In the genomic region with DNA sequence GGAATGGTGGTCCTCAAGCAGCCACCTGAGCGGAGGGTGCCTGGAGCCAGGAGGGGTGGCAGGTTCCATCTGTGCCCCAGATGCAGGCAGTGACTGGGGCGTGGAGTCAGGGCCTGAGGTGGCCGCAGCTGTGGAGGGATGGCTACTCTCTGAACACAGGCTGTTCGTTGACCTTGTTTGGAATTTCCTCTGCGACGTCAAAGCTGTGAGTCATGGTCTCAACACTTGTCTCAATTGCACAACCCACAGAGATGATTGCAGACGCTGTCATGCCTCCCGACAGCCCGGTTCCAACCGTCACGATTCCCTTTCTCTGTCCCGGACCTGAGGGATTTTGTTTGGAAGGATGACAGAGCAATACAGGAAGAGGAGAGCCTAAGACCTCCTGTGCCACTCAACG, we compare ENCODE assay signal across 8 mouse cellular contexts. TPM values are rescaled to one million over a fixed set of nuclear protein-coding genes. Genes with fewer than 3 reads are reported as not detected.
DNase-seq lines count a peak whose midpoint lies in the region; ATAC-seq and TF ChIP-seq lines count a peak whose summit lies in the region.

No protein-coding gene starts in this region.

- DNase-seq in left cerebral cortex, adult 18-20 months (ENCODE audit: low spot score in 2 of 2): peak; percentile 17 to 36
- DNase-seq in left cerebral cortex, adult 11 months (ENCODE audit: low spot score): no peak
- DNase-seq in brain, adult 2 months (ENCODE audit: low read depth, low spot score): peak; percentile 74
- DNase-seq in liver, postnatal 0 days: peak; percentile 66
- DNase-seq in urinary bladder, postnatal 36 days (ENCODE audit: low spot score in 2 of 2): peak; percentile 58 to 75
- DNase-seq in spleen, postnatal 4 days (ENCODE audit: low spot score in 2 of 2): no peak

- no peaks in the 10 kb centered on the region for H3K9me3 ChIP-seq in heart, embryonic 13.5 days
- no peaks in the 10 kb centered on the region for H3K9me3 ChIP-seq in liver, postnatal 0 days (ENCODE audit: low read length)
- no peaks in the 10 kb centered on the region for H3K9me3 ChIP-seq in forebrain, embryonic 13.5 days (replicated peaks)

- H3K4me2 ChIP-seq in heart, embryonic 13.5 days: peak overlapping the region; percentile 42
- H3K4me2 ChIP-seq in liver, postnatal 0 days (ENCODE audit: low read depth, low read length): peak overlapping the region; percentile 36; the same call in 1 of the 2 replicates
- H3K4me2 ChIP-seq in forebrain, embryonic 13.5 days: no peak overlapping the region

- TF ChIP-seq CTCF in liver, postnatal 0 days (IDR thresholded peaks at IDR 0.05; ENCODE audit: low read depth): no peak

- peaks cover 41% of the 10 kb centered on the region for H3K4me1 ChIP-seq in heart, embryonic 13.5 days
- peaks cover 7% of the 10 kb centered on the region for H3K4me1 ChIP-seq in liver, postnatal 0 days (ENCODE audit: insufficient read depth)
- no peaks in the 10 kb centered on the region for H3K4me1 ChIP-seq in forebrain, embryonic 13.5 days

- peak overlapping the region; percentile 15; the same call in 1 of the 2 replicates for H3K4me3 ChIP-seq in heart, embryonic 13.5 days
- H3K4me3 ChIP-seq in liver, postnatal 0 days (ENCODE audit: low read depth, low read length): no peak overlapping the region
- no peak overlapping the region for H3K4me3 ChIP-seq in forebrain, embryonic 13.5 days

- no peaks in the 10 kb centered on the region for H3K36me3 ChIP-seq in heart, embryonic 13.5 days
- no peaks in the 10 kb centered on the region for H3K36me3 ChIP-seq in liver, postnatal 0 days (replicated peaks; ENCODE audit: insufficient read depth, low read length)
- H3K36me3 ChIP-seq in forebrain, embryonic 13.5 days (ENCODE audit: poor library complexity, severe bottlenecking): no peaks in the 10 kb centered on the region

- 0 out of 2 replicates have a peak, but pooled peaks have one; percentile 29 for ATAC-seq in heart, embryonic 13.5 days (ENCODE audit: extremely low read depth, insufficient number of reproducible peaks, low FRiP score, low TSS enrichment)
- peak; percentile 91 for ATAC-seq in liver, postnatal 0 days
- ATAC-seq in forebrain, embryonic 13.5 days: no peak

- H3K27me3 ChIP-seq in heart, embryonic 13.5 days (replicated peaks): no peaks in the 10 kb centered on the region
- 0 out of 2 replicates have a peak, but pooled peaks cover 6% of the 10 kb centered on the region for H3K27me3 ChIP-seq in liver, postnatal 0 days (ENCODE audit: insufficient read depth, low read length)
- no peaks in the 10 kb centered on the region for H3K27me3 ChIP-seq in forebrain, embryonic 13.5 days

- 21% methylated on average over 13 of the region's 13 CpGs for WGBS in heart, embryonic 13.5 days
- WGBS in liver, postnatal 0 days (ENCODE audit: insufficient replicate concordance): 16% methylated on average over 13 of the region's 13 CpGs
- 75% methylated on average over 13 of the region's 13 CpGs for WGBS in forebrain, embryonic 13.5 days

- peak overlapping the region; percentile 6; the same call in 1 of the 2 replicates for H3K9ac ChIP-seq in heart, embryonic 13.5 days
- H3K9ac ChIP-seq in liver, postnatal 0 days (replicated peaks): no peak overlapping the region
- no peak overlapping the region for H3K9ac ChIP-seq in forebrain, embryonic 13.5 days

- H3K27ac ChIP-seq in heart, embryonic 13.5 days (replicated peaks): 0 out of 2 replicates have a peak overlapping the region, but pooled peaks have one; percentile 40
- no peak overlapping the region; the same call in 1 of the 2 replicates for H3K27ac ChIP-seq in liver, postnatal 0 days (ENCODE audit: low read depth)
- no peak overlapping the region for H3K27ac ChIP-seq in forebrain, embryonic 13.5 days

- TF ChIP-seq EP300 in liver, postnatal 0 days (IDR thresholded peaks at IDR 0.05; ENCODE audit: low read depth): peak; percentile 49; the same call in 1 of the 2 replicates

RNA-seq across cellular contexts. Expression of a gene that starts 26.3 kb away (rescaled TPM):
- total RNA-seq in left cerebral cortex, adult 18-20 months (2021): 10 to 100 TPM; 34.9 to 43.2 TPM
- polyA plus RNA-seq in heart, embryonic 13.5 days (2015; fragmentation: Nextera tagmentation; extraction: Ambion mirVana): 288 and 305 TPM in 2 replicates
- polyA plus RNA-seq in liver, postnatal 0 days (2015; fragmentation: Nextera tagmentation; extraction: Ambion mirVana): 77.3 and 79.1 TPM in 2 replicates
- polyA plus RNA-seq in forebrain, embryonic 13.5 days (2015; fragmentation: Nextera tagmentation; extraction: Ambion mirVana): 90.9 and 119 TPM in 2 replicates

RNA-seq across cellular contexts. Expression of a gene that starts 55.2 kb away (rescaled TPM):
- under 1 TPM; 0.30 to 0.40 TPM for total RNA-seq in left cerebral cortex, adult 18-20 months (2021)
- 6.2 and 6.6 TPM in 2 replicates for polyA plus RNA-seq in heart, embryonic 13.5 days (2015; fragmentation: Nextera tagmentation; extraction: Ambion mirVana)
- polyA plus RNA-seq in liver, postnatal 0 days (2015; fragmentation: Nextera tagmentation; extraction: Ambion mirVana): 48.6 and 50.2 TPM in 2 replicates
- polyA plus RNA-seq in forebrain, embryonic 13.5 days (2015; fragmentation: Nextera tagmentation; extraction: Ambion mirVana): 9.7 and 11.3 TPM in 2 replicates

Comparison
In these comparisons a context has a peak if more than half of its experiments do, and no peak if none do; other contexts are left out.
1. DNase-seq: peak in left cerebral cortex, adult 18-20 months (2 of 2), brain, adult 2 months (single experiment), liver, postnatal 0 days (single experiment) and urinary bladder, postnatal 36 days (2 of 2); none in left cerebral cortex, adult 11 months (single experiment) and spleen, postnatal 4 days (0 of 2).